Mouse (Mus musculus) spleen, adult 2 months (tissue): ENCODE data around the gene Zfp385c.

Source experiments
- CTCF ChIP-seq: fragments of 200-500 bp; IDR thresholded peaks from 2 replicates; pipeline ENCODE4 v1.5.1; 2011; ENCODE audit warnings: mild to moderate bottlenecking, inconsistent platforms; ENCODE audit not compliant: insufficient read depth, insufficient read length, insufficient replicate concordance; ENCODE audit errors: extremely low read depth
- POLR2A ChIP-seq: fragments of 200-500 bp; IDR thresholded peaks from 2 replicates; pipeline ENCODE4 v1.6.1; 2011; ENCODE audit warnings: low read depth, low read length, inconsistent platforms

DNA sequence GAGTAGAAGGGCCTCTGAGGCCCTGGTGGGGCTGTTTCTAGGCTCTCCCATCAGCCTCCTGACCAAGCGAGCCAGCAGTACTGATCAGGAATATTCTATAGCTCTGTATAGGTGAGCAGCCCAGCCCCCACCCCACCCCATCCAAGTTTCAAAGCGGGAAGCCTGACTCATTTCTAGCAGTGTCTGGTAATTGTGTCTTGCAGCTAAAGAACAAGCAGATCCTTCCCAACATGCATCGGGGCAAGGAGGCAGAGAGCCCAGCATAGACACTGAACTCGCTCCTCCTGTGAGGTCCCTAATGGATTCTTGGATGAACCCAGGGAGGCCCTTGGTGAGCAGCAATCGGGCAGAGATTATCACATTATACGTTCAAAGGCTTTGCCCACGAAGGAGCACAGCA, 14.4 kb downstream of the Zfp385c start:
- TF ChIP-seq CTCF: no peak
- TF ChIP-seq POLR2A: no peak
